Mouse (Mus musculus) gastrocnemius, postnatal 36 days (tissue): ENCODE results near the gene Snx21. TPM values are rescaled to one million over a fixed set of nuclear protein-coding genes. Genes with fewer than 3 reads are reported as not detected.

Experiments used
- DNase-seq, 2 experiments: peaks; one replicate each; pipeline ENCODE4 v3.0.0; 2022
- intact Hi-C: fragments of 180-260 bp; cut with DNase I; formaldehyde crosslinking; loops from one replicate; pipeline ENCODE4 v1.15.1; 2025
- total RNA-seq, 2 experiments: library from RNA; stranded (reverse); gene quantifications; 2 replicates each; pipeline ENCODE4 v1.2.3; 2021

The Snx21 gene
- total RNA-seq, 2 experiments from 2014 or later = 18.1 to 20.8 TPM

DNA sequence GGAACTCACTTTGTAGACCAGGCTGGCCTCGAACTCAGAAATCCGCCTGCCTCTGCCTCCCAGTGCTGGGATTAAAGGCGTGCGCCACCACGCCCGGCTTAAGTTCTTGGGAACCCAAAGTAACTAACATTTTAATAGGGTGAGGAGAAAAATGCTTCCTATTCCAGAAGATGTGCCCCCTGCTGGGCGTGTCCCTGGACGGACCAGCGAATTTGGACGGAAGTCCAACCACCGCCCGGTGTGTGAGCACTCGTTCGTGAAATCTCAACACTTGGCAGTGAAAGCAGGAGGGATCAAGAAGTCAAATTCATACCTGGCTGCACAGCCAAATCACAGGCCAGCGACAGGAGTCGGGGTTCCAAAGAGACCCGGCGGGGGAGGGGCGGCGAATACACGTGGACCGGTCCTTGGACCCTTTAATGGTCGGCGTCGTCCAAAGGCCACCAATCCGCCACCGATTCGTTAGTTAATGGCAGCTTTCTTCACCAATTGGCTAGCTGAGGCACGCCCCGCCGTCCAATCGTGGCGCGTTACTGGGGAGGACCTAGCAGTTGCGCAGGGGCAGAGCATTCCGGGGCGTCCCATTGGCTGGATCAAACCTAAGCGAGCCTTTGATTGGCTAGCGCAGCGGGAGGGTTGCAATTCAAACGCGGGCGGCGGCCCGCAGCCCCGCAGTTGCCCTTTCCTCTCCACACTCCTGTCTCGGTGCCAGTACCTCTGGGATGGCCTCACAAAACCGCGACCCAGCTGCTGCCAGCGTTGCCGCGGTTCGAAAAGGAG, 16.2 kb upstream of the Snx21 start, which contains the start of gene Ube2c:
Gene Ube2c (plus strand): TSS at position 641 of the 780 bp plus-strand sequence.
- intact Hi-C loops = no loop called here
- peak; percentile 96 to 97 for DNase-seq

DNA sequence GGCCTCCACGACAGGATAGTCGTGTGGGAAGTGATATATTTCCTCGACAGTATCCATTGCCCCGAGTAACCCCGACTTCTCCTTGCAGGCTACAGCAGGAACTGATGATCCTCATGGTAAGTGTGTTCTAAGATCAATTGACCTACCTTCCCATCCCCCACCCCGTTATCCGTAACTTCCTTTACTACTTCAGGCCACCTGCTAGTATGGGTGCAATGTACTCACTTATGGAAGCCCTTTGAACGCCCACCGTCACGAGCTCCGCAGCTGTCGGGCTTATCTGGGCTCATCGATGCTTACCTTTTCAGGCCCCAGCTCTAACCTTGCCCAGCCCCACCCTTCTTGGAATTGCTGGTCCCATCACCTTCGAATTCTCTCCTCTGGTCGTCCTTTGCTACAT, 15.3 kb upstream of the Snx21 start:
- DNase-seq = peak in 1 of 2 experiments; percentile 6
- intact Hi-C loops = no loop called here

DNA sequence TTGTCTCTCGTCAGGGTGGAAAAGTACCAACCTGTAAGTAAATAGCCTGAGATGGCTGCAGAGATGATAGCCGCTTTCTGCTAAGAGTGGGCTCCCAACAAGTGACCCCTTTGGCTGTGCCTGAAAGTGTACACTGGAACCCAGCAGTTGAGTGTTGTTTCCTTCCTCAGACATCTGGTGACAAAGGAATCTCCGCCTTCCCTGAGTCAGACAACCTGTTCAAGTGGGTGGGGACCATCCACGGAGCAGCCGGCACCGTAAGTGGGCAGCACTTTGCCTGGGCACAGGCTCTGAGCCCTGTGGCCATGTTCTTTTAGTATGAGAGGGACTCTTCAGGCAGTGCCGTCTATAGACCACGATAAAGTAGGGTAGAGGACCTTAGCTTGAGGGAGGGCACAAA, 14.5 kb upstream of the Snx21 start:
- intact Hi-C loops = no loop called here
- peak in 1 of 2 experiments; percentile 11 for DNase-seq

DNA sequence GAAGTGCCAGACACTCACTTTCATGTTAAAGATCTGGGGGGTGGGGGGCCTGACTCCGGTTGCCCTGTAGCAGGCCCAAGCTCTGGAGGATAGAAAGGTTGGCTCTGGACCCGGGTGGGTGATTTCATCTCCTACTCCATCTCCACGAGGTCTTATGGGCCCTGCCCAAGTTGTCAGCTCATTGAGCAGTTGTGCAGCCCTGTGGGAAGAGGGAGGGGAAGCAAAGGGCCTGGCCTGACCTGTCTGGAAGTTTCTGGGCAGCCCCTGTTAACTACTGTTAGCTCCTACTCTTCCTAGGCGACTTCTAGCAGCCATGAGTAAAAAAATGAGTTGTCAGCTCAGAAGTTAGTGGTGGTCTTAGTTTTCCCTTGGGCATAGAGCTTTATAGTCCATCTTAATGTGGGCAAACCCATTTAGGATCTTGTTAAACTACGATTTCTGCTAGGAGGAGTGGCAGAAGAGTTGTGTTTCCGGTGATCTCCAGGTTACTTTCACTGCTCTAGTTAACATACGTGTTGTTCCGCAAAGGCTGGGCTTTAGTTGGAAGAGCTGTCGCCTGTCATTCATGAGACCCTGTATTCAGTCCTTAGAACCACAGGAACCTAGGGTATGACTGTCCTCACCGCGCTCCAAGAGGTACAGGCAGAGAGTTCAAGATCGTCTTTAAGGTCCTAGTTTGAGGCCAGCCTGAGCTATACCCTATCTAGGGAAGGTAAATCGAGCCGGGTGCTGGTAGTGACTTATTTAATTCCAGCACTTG, 12.2 kb upstream of the Snx21 start:
- intact Hi-C loops = no loop called here
- peak in 1 of 2 experiments; percentile 27 for DNase-seq

DNA sequence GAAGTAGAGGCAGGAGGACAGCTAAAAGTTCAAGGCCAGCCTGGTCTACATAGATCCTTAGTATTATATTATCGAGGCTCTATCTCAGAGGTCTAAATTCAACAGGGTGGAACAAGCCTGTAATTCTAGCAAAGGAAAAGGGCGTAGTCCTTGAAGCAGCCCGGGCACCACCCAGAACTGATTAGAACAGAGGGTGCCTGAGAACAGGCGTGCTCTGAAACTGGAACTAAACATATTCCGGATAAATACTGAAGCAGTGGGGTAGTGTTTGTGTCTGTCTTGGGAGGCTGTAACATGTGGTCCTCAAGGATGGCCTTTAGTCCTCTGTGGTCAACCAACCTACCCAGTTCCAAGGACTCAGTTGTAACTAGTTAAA, 11.6 kb upstream of the Snx21 start:
- intact Hi-C loops = no loop called here
- DNase-seq = no peak

DNA sequence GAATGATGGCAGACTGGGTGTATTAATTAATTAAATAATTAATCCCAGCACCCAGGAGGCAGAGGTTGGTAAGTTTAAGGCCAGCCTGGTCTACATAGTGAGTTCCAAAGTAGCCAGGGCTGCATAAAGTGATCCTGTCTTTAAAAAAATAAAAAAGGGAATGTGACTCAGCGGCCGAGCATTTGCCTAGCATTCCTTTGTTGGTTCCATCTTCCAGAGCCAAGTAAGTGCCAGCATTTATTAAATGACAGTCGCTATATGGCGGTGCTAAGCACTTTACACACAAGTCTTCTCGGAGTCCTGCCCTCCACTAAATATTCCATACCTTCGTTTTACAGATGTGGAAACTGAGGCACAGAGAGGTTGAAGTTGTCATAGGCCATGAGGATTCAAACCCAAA, 9.5 kb upstream of the Snx21 start:
- DNase-seq = no peak
- intact Hi-C loops = no loop called here

DNA sequence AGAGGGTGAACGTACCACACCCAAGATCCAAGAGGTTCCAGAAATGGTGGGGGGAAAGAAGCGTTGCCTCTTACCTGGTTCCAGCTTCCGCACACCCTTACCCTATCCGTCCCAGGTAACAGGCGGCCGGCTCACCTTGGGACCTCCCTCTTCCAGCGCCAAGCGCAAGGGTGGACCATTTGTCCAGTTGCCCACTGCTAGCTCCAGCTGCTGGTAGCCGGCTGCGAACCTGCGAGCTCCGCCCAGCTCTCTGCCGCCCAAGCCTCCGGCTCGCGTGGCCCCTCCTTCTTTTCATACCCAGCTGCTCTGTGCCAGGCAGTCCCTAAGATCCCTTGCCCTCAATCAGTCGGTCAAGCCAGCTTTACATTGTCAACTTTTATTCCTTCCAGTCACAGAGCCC, 8.8 kb upstream of the Snx21 start:
- DNase-seq = no peak
- intact Hi-C loops = no loop called here

DNA sequence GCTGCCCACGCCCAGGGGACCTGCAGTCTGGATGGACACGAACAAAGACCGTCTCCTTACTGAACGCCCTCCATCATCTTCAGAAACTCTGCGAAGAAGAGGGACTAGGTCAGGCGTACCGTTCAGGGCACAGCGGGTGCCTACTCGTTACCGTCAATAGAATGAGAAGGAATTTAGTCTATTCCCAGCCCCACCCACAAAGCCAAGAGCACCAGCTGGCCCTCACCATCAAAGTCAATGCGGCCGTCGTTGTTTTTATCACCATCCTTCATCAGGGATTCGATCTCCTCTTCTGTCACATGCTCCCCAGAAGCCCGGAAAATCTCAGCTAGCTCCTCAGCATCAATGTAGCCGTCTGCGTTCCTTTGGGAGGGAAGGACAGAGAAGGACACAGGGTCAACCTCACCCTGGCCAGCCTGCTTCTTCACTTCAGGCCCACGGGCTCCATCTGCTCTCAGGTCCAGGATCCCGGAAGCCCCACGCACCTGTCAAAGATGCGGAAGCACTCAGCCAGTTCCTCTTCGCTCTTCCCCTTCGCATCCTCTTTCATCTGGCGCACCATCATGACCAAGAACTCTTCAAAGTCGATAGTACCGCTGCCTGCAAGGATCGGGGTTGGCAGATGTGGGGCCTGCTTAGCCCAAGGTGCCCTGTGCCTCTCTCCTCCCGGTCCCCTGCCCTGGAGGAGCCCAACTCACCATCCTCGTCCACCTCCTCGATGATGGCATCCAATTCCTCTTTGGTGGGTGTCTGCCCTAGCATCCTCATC, 8.2 kb upstream of the Snx21 start:
- intact Hi-C loops = no loop called here
- DNase-seq = peak in 1 of 2 experiments; percentile 18

DNA sequence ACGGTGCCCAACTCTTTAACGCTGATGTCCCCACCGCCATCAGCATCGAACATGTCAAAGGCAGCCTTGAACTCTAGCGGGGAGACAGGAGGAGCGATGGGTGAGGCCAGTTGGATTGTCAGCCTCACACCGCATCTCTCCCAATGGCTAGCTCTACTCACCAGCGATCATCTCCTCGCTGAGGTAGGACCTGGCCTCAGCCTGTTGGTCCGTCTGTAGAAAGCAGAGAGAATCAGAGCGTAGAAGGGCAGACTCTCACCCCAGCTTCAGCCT, 7.7 kb upstream of the Snx21 start:
- peak in 1 of 2 experiments; percentile 17 for DNase-seq
- intact Hi-C loops = no loop called here

DNA sequence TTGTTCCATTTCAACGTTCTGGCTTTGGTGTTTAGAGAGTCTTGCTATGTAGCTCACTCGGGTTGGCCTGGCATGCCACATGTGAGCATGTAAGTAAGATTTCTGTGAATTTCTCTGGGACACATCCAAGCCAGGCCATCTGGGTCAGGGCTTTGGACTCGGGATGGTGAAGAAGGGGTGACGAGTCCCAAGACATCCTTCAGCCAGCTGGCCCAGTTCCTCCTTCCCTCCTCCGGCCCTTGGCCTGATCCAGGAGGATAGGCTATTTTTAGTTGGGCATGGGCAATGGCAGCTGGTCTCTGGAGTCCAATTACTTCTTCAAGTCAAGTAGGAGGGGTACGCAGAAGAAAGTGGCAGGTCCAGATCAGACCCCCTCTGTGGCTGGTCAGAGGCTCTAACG, 6.8 kb upstream of the Snx21 start:
- peak; percentile 49 to 67 for DNase-seq
- intact Hi-C loops = no loop called here

DNA sequence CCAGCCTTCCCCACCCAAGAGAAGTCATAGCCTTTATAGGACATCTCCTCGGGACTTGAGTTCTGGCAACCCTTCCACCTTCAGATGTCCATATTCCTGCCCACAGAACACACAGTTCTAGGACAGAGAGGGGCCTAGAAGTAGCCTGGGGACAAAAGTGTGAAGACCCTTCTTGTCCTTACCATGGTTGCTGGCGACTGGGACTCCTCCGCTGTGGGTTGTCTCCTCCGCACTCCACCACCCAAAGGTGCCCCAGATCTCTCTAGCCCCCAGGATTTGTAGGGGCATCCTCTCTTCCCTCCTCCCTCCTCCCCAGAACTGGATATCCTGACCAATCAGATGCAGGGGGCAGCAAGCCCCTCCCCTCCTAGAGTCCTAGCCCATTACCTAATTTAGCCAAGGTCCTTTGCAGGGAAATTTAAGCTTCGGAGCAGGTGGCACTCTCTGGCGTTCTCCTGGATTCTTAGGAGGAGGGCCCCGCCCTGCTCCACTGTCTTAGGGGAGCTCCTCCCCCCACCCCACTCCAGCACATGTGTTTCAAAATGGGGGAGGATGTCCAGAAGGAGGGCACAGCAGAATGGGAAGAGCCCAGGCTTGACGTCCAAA, 6.0 kb upstream of the Snx21 start, which contains the start of gene Tnnc2:
Gene Tnnc2 (minus strand): TSS at position 487 of the 606 bp plus-strand sequence.
- DNase-seq = peak in 1 of 2 experiments; percentile 54
- intact Hi-C loops = no loop called here

DNA sequence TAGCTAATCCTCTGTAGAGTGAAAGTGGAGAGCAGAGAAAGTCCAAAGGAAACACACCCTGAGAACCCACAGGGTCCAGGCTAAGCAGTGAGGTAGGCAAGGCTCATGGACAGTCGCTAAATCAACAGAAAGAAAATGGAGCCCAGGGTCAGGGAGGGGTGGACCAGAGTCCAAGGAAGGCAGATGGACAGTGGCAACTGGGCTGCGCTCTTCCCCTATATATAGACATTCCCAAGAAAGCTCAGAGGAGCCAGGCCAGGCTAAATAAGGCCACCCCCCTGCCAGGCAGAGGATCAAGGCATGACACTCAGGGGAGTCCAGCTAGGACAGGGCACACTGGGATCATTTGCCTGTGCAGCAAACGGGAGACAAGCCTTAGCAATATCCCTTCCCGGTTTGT, 3.7 kb upstream of the Snx21 start:
- peak in 1 of 2 experiments; percentile 59 for DNase-seq
- intact Hi-C loops = no loop called here

DNA sequence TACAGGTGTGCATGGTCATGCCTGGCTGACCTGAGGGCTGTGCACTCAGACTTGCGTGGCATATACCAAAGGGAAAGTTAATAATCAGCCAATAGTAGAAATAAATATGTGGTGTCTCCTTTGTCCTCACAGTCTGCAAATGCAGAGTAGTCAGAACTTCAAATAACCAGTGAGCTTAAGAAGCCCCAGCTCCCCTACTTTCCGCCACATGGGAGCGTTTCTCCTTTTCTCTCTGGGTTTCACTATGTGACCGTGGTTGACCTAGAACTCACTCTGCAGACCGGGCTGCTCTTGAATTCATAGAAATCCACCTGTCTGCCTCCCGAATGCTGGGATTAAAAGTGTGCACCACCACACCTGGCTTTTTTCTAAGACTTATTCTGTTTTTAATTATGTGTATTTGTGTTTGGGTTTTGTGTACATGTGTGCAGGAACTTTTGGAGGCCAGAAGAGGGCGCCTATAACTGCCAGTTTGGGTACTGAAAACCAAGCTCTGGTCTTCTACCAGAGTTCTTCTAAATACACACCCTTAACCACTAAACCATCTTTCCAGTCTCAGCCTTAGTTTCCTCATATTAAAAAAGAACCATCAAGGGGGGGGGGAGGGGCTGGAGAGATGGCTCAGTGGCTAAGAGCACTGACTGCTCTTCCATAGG, 1.6 kb upstream of the Snx21 start:
- intact Hi-C loops = no loop called here
- no peak for DNase-seq

DNA sequence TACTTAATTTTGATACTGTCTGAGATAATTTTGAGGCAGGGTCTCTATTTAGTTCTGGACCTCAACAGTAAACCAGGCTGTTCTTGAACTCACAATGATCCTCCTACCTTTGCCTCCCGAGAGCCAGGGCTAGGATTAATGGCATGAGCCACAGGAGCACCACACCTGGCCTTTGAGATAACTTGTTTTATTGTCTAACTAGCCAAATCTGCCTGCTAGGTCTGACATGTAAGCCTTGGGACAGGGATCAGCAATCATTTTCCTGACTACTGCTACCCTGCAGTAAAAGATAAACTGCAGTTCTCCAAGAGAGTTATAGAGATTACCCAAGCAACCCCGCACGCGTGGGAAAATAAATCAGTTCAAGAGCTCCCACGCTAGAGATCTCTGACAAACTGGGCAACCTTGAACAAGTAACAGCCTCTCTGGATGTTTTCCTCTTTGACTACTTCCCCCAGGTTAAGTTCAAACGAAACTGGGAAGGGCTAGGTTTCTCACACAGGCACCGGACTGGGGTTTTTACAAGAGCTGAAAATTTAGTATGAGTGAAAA, 678 bp upstream of the Snx21 start:
- intact Hi-C loops = no loop called here

DNA sequence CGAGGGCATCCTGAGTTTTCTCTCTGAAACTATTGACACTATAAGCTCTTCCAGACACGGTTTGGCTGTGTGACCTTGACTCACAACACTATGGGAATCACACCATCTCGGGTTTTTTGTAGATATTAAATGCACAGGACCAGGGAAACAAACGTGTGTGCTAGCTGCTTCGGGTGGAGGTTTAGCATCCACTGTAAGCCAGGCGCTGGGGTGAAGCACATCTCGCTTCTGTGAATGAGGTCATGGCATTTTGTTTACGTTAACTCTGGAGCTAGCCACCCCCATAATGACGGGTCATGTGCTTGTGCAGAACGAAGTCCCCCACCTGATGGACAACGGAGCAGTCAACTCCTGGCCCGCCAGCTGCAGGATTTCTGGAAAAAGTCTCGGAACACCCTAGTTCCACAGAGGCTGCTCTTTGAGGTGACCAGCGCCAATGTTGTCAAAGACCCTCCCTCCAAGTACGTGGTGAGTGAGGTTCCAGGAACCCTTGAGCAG, 814 bp downstream of the Snx21 start:
- no peak for DNase-seq
- intact Hi-C loops = no loop called here

More for the DNA sequence above, 678 bp upstream of the Snx21 start:
- no peak for DNase-seq

DNA sequence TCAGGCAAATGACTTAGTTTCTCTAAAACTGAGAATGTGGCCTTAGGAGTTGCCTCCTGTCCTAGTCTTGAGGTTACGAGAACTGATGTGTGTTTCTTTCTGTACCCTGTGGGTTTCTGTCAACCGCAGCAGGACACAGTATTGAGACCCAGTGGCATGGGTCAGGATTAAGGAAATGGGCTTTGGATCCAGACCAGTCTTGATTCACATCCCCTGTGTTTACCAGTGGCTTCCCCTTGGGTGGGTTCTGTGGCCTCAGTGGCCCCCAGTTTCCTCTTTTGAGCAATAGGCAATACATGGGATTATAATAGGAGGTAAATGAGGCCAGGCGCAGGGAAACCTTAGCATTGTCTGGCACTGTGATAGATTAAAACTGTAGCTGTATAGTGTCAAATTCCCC, 1.4 kb downstream of the Snx21 start:
- intact Hi-C loops = no loop called here
- no peak for DNase-seq

DNA sequence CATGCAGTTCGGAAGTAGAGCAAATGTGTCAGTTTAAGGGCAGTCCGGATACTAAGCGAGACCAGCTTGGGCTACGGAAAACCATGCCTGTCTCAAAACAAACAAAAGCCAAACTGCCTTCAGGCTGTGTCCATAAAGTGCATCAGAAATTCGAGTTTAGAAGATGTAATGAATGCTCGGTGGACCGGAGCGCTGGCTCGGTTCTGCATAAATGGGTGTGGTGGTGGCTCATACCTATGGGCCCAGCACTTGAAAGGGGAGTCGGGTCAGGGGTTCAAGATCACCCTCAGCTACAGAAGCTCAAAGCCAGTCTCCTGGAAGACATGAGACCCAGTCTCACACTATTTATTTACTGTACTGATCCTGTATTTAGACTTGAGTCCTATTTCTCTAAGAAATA, 2.2 kb downstream of the Snx21 start:
- DNase-seq = no peak
- intact Hi-C loops = no loop called here

DNA sequence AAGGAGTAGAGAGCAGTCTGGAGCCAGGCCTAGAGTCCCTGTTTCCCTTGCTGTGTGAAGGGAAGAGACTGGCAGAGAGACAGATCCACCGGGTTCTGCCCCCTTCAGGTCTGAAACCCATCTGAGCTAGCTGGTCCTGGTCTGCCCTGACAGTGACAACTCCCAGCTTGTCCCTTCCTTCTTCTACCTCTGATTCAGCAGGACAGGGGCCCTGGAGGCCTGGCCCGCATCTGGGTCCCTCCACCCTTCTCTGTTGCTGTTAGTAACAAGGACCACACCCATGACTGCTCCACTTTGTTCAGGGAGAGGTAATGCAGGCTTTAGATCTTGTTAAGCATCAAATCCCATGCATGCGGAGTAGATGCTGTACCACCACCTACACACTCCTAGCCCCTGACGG, 2.8 kb downstream of the Snx21 start:
- DNase-seq = no peak
- intact Hi-C loops = no loop called here

DNA sequence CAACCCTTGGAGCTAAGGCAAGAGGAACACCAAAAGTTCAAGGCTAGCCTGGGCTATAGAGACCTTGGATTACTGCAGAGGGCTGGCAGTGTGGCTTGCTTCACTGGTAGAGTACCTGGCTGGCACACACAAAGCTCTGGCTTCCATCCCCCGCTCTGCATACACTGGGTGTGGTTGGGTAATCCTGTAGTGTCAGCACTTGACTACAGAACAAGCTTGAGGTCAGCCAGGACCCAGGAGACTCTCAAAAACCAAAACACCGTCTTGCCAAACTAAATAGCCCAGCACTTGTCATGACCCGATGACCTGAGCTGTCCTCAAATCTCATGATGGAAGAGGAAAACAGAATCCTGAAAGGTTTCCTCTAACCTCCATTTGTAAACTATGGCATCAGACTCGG, 4.8 kb downstream of the Snx21 start:
- DNase-seq = peak in 1 of 2 experiments; percentile 34
- intact Hi-C loops = no loop called here

DNA sequence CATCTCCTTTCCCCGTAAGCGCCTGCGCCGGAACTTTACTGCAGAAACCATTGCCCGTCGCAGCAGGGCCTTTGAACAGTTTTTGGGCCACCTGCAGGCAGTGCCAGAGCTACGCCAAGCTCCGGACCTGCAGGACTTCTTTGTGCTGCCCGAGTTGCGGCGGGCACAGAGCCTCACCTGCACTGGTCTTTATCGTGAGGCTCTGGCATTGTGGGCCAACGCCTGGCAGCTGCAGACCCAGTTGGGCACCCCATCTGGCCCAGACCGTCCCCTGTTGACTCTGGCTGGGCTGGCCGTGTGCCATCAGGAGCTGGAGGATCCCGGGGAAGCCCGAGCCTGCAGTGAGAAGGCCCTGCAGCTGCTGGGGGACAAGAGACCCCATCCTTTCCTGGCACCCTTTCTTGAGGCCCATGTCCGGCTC, 6.2 kb downstream of the Snx21 start:
- DNase-seq = no peak
- intact Hi-C loops = no loop called here
